Mouse (Mus musculus): ENCODE measurements around the gene Defb11.
"Not testable (repeated sequence)": the region's sequence is repeated elsewhere in the genome, so short reads cannot be mapped to it uniquely, and the experiment has no call there.

Defb11 gene

GRCm38 (mm10) chr8:21906290-21906689 is at the start of gene Defb11:
Gene Defb11, minus strand, starts transcription at chr8:21906412.
- not testable (repeated sequence) for DNase-seq (ENCODE audit: low read depth, low spot score)

GRCm38 (mm10) chr8:21955321-21955720 is 49.1 kb upstream of the Defb11 start:
- DNase-seq (ENCODE audit: low read depth, low spot score), result peak; percentile 18

GRCm38 (mm10) chr8:21947311-21948017 is 41.3 kb upstream of the Defb11 start:
- DNase-seq (ENCODE audit: low read depth, low spot score), result no peak

GRCm38 (mm10) chr8:21946462-21946861 is 40.2 kb upstream of the Defb11 start, which contains the start of gene Defb13:
Gene Defb13, plus strand, starts transcription at chr8:21946762.
- no peak for DNase-seq (ENCODE audit: low read depth, low spot score)

GRCm38 (mm10) chr8:21938052-21938451 is 31.8 kb upstream of the Defb11 start, which contains the start of gene Defb35:
Gene Defb35, plus strand, starts transcription at chr8:21938352.
- not testable (repeated sequence) for DNase-seq (ENCODE audit: low read depth, low spot score)

- DNase-seq (ENCODE audit: low read depth, low spot score), result no peak
Measured at GRCm38 (mm10) chr8:21932610-21933009, 26.4 kb upstream of the Defb11 start, which contains the start of gene Defb15. Gene Defb15, minus strand, starts transcription at chr8:21932710.

GRCm38 (mm10) chr8:21930754-21931153 is 24.5 kb upstream of the Defb11 start:
- not testable (repeated sequence) for DNase-seq (ENCODE audit: low read depth, low spot score)

GRCm38 (mm10) chr8:21915625-21916024 is 9.4 kb upstream of the Defb11 start:
- no peak for DNase-seq (ENCODE audit: low read depth, low spot score)

- DNase-seq (ENCODE audit: low read depth, low spot score), result no peak
Measured at GRCm38 (mm10) chr8:21912554-21912953, 6.3 kb upstream of the Defb11 start.

GRCm38 (mm10) chr8:21911931-21912330 is 5.7 kb upstream of the Defb11 start:
- no peak for DNase-seq (ENCODE audit: low read depth, low spot score)

- not testable (repeated sequence) for DNase-seq (ENCODE audit: low read depth, low spot score)
Measured at GRCm38 (mm10) chr8:21885321-21885720, 20.9 kb downstream of the Defb11 start, which contains the start of gene Defb9. Gene Defb9, minus strand, starts transcription at chr8:21885421.

- not testable (repeated sequence) for DNase-seq (ENCODE audit: low read depth, low spot score)
Measured at GRCm38 (mm10) chr8:21858586-21858985, 47.6 kb downstream of the Defb11 start, which contains the start of gene Defb10. Gene Defb10, plus strand, starts transcription at chr8:21858901.
